Mouse (Mus musculus): ENCODE measurements around the gene Kctd3.

Kctd3 gene

DNA sequence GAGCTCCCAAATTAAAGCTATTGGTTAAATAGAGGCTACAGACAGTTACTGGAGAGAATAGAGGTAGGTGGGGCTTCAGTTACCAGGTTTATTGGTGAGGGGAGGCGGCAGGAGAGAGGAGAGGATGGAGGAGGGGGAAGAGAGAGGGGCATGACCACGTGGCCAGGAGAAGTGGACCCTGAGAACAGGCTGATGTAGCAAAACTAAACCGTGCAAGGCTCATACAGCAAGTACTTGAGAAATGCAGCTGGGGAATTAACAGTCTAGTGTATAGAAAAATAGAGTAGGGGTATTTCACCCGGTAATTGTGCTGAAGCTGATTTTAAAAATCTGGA is 5.9 kb upstream of the Kctd3 start:
- in situ Hi-C loops (cut with MboI; ENCODE audit: unreplicated experiment in 2 of 2), result no loop called here

DNA sequence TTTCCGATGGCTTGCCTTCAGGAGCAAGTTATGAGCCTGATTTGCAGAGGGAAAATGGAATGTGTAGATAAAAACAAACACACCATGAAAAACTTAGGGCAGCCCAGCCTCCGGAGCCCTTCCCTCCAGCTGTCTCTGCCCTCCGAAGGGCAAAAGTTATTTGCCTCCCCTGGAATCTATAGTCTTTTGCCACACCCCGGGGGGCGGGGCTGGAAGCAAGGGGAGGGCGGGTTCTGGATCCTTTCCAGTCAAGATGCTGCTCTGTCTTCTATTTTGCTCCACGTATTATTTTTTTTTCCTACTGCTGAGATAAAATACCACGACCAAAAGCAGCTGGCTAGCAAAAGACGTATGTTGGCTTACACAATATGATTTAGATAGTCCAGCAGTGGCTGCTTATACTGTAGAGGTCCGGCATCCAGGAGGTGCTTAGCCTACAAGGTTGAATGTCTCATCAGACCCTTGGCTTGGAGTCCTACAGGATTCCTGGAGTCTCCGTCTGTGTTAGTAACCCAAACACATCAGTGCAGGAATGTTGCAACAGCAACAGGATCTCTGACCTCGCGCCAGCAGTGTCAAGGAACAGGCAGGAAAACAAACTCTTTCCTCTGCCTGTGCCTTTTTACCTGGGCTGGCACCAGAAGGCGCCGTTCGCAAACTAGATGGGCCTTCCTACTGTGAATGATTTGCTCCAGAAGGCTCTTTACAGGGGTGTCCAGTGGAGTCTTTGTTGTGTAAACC is 5.4 kb upstream of the Kctd3 start:
- in situ Hi-C loops (cut with MboI; ENCODE audit: unreplicated experiment in 2 of 2), result no loop called here

DNA sequence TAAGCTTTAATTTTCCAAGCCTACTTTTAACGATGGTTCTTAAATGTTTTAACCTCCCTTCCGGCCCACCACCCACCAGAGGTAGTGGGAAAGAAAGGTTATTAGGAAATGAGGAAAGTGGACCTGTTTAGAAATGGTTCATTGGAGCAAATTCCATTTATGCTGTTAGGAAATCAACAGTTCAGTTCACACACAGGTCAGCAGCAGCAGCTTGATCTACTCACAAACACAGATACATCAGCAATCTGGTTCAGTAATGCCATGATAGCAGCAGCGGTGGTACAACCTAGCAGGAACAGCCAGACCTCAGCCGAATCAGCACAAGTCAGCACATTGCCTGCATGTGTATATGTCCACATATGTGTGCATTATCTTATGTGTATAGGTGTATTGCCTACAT is 3.0 kb upstream of the Kctd3 start:
- in situ Hi-C loops (cut with MboI; ENCODE audit: unreplicated experiment in 2 of 2), result no loop called here

DNA sequence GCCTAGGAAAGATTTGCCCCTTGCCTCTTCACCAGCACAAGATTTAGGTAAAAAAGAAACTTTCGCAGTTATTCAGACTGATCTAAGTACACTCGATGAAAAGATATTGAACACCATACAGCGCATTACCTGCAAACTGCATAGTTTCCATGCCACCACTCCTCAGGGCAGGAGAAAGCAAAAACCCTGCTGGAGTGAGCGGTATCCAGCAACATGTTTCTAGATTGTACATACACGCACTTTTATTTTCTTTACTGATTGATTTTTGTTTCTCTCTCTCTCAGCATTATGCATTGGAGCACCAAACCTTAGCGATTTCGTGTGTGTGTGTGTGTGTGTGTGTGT is 311 bp upstream of the Kctd3 start:
- in situ Hi-C loops (cut with MboI; ENCODE audit: unreplicated experiment in 2 of 2), result no loop called here

DNA sequence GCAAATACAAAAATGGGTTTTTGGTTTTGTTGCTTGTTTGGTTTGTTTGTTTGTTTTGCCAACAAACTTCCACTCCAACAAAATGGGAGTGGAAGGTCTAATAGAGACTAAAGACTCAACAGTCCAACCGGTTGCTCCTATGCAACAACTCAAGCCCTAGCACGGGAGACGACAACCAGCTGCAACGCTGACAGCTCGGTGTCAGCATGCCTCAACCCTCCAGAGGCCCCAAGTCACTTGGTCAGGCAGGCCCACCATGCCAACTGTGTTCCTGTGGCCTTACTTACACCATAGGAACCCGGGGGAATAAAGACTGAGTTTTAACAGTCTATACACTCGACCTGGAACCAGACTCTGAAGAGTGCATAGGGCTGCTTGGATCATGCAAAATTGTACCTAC is 815 bp downstream of the Kctd3 start:
- in situ Hi-C loops (cut with MboI; ENCODE audit: unreplicated experiment in 2 of 2), result no loop called here

DNA sequence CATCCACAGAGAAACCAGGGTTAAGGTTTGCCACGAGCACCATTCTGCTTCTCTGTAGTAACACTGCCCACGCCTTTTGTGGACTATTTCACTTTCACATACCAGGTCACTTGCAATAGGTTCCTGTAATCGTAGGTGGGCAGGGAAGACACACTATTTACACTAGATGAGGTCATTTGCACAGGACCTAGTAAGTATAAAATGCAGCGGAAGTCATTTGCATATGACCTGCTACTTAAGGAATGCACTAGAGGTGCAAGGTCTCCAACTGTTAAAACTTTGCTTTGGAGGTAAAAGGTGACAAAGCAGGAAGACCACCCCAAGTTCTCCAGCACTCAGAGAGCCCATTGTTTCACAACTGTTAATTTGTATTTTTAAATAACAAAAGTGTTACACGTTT is 1.4 kb downstream of the Kctd3 start:
- in situ Hi-C loops (cut with MboI; ENCODE audit: unreplicated experiment in 2 of 2), result no loop called here

DNA sequence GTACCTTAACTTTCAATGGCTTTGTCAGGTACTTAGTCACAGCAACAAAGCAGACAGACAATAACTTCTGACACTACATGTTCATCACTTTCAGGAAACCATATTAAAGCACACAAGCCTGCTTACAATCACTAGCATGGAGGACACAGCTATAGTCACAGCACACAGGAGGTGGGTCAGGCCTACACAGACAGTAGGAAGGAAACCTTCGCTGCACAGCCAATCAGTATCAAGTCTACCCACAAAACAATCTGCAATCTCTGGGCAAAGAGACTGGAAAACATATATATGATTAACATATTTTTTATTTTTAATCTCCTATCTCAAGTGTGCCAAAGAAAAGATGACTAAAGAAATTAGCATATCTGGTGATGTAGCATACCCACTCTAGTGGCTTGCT is 2.9 kb downstream of the Kctd3 start:
- in situ Hi-C loops (cut with MboI; ENCODE audit: unreplicated experiment in 2 of 2), result no loop called here

DNA sequence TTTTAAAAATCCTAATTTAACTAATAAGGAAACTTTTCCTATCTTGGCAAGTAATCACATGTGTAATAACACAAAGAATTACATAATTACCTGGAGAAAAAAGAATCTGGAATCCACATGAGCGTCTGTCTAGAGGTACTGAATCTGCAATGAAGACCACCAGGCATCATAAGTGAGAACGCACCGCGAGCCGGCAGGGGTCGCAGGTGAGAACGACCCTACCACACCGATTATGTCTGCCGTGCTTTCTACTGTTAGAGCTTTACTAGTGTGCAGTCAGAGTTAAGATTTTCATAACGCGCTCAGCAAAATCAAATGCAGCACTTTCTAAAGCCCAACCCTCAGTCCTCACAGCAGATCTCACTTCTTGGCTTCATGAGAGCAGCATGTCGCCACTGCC is 5.8 kb downstream of the Kctd3 start:
- in situ Hi-C loops (cut with MboI; ENCODE audit: unreplicated experiment in 2 of 2), result no loop called here

DNA sequence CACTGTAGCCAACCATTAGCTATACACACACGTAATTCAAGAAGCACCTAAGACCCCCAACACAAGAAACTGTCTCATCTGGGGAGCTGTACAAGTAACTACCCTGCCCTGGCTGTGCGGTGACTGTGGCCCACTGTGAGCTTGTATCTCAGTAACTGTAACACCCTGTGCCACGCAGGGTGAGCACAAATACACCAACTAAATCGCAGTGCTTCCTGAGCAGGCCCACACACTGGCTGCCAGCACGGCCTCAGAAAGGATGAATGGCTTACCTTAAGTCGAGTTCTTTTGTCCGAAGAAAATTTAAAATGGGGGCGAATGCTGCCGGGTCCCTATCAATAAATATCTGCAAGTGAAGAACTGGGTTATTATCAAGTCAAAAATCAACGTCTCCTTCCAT is 7.7 kb downstream of the Kctd3 start:
- in situ Hi-C loops (cut with MboI; ENCODE audit: unreplicated experiment in 2 of 2), result loop anchor here (10.0 to 25.0 kb wide), 2 partner anchors 925 to 1663 kb away; partner anchors contain the start of gene Smyd2 (in 1 of the 2)

DNA sequence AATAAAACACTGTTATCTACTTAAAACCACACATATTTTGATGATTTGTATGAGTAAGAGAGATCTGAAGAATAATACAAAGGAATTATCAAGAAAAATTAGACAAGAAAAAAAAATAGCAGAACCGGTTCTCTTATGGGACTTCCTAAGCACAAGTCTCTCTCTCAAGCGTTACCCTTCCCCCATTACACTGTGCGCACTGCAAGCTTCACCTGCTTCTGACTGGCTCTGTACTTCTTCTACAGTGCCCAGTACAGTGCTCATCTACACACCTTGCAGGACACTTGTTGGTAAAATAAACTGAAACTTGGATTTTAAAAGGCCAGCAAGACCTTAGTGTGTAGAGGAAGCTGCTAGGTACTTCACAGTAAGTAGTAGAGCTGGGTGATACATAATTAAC is 9.7 kb downstream of the Kctd3 start:
- in situ Hi-C loops (cut with MboI; ENCODE audit: unreplicated experiment in 2 of 2), result loop anchor here (10.0 to 25.0 kb wide), 2 partner anchors 927 to 1661 kb away; partner anchors contain the start of gene Smyd2 (in 1 of the 2)

DNA sequence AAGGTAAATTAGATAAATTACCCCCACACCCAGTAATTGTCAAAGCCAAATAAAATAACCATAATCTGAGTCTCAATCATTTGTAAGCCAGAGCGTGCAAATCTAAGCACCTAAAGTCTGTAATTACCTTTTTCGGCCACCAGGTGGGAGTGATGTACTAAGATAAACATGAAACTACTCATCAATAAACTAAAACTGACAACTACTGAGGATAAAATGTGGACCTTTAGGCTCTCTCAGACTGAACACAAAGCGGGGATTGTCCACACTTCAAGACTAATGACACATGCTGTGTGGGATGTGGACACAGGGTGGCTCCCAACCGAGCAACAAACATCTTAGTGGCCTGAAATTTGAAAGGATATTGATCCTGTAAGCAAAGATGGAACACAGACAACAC is 14.4 kb downstream of the Kctd3 start:
- in situ Hi-C loops (cut with MboI; ENCODE audit: unreplicated experiment in 2 of 2), result loop anchor here (10.0 to 25.0 kb wide), 2 partner anchors 932 to 1656 kb away; partner anchors contain the start of gene Smyd2 (in 1 of the 2)

DNA sequence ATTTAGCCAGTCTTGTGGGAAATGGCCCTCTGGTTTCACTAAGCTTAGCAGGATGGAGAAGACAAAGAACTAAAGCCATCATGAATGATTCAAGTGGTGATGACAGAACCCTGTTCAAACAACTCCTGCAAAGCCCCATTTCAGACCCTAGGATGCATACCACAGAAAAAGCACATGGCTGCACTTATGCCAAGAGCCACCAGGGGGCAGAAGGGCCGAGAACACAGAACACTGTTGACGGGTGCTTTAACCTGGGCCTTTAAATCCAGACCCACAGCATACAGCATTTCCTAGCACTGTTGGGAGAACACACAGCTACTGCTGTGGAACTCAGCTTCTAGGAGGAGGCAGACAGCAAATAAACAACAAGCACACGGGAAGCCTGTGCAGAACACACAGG is 27.6 kb downstream of the Kctd3 start:
- in situ Hi-C loops (cut with MboI; ENCODE audit: unreplicated experiment in 2 of 2), result loop anchor here in 1 of 2 experiments (25.0 kb wide), 1 partner anchor 1643 kb away; no protein-coding TSS in a partner anchor

DNA sequence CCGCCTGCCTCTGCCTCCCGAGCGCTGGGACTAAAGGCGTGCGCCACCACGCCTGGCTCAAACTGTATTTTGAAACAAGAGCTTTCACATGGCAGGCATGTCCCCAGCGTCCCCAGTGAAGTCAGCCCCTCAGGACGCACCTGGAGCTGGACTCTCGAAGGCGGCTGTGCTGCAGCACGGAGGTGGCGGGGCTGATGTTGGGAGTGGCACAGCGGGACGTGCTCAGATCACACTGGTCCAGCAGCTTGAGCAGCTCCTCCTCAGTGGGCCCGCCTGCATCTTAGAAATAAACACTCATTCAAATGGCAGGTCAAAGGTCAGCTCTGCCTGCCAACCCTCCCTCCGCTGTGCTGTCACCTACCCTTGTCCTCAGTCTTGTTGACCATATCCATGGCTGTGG is 33.7 kb downstream of the Kctd3 start:
- in situ Hi-C loops (cut with MboI; ENCODE audit: unreplicated experiment in 2 of 2), result loop anchor here in 1 of 2 experiments (25.0 kb wide), 1 partner anchor 1837 kb away; no protein-coding TSS in a partner anchor

DNA sequence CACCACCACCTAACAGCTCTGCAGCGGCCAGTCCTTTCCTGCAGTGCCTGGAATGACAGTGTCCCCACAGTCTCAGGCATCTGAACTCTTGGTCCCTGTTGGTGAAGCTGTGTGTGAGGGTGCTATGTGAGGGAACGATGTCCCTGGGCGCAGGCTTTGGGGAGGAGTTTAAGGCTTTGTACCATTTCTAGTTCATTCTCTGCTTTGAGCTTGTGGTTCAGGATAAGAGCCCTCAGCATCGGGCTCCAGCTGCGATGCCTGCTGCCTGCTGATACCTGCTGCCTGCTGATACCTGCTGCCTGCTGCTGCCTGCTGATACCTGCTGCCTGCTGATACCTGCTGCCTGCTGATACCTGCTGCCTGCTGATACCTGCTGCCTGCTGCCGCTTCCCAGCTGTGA is 34.6 kb downstream of the Kctd3 start:
- in situ Hi-C loops (cut with MboI; ENCODE audit: unreplicated experiment in 2 of 2), result loop anchor here in 1 of 2 experiments (25.0 kb wide), 1 partner anchor 1836 kb away; no protein-coding TSS in a partner anchor

DNA sequence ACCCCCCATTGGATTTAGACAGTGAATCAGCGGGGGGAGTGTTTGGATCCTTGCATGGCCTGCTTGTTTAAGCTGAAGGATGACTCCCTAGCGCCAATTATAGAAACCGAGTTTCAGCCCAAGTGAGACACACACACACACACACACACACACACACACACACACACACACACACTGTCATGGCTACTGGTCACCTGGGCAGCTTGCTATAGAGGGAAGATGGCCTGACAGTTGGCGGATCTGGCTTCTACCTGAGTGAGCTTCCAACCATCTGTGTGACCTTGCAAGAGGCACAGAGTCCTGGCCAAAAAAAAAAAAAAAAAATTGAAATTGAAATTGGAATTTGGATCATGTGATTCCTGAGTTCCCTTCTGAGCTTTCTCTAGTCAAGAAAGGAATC is 55.1 kb downstream of the Kctd3 start:
- in situ Hi-C loops (cut with MboI; ENCODE audit: unreplicated experiment in 2 of 2), result loop anchor here in 1 of 2 experiments (25.0 kb wide), 1 partner anchor 1815 kb away; no protein-coding TSS in a partner anchor

DNA sequence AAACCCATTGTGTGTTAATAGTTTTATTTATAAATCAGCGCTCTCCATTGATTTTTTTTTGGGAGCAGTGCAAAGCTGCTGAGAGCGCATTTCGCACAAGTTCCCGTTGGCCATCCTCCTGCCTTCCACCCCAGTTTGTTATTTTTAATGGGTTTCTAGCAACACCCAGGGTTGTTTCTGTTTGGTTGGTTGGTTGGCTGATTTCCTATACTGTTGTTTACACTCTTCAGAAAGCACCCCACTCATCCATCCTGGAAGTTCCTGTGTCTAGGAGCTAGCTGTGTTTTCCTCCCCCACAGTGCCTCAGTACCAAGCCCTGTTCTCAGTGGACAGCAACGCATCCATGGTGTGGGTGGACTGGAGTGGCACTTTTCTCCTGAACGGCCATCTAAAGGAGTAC is 56.5 kb downstream of the Kctd3 start:
- in situ Hi-C loops (cut with MboI; ENCODE audit: unreplicated experiment in 2 of 2), result loop anchor here in 1 of 2 experiments (25.0 kb wide), 1 partner anchor 1814 kb away; no protein-coding TSS in a partner anchor

DNA sequence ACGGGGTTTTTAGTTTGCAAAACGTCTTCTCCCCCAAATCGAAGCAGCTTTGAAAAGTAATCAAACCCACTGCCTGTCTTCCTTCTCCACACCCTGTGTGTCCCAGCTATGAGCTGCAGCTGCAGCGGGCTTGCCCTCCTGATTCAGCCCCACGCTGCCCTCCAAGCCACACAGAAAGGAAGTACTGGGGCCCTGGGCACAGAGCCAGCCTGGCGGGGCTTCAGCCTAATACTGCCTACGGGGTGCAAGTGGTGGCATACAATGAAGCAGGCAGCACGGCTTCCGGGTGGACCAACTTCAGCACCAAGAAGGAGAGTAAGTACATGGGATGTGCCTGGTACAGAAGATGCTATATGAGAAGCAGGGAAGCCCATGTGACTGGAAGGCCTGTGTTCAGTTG is 59.4 kb downstream of the Kctd3 start:
- in situ Hi-C loops (cut with MboI; ENCODE audit: unreplicated experiment in 2 of 2), result no loop called here

DNA sequence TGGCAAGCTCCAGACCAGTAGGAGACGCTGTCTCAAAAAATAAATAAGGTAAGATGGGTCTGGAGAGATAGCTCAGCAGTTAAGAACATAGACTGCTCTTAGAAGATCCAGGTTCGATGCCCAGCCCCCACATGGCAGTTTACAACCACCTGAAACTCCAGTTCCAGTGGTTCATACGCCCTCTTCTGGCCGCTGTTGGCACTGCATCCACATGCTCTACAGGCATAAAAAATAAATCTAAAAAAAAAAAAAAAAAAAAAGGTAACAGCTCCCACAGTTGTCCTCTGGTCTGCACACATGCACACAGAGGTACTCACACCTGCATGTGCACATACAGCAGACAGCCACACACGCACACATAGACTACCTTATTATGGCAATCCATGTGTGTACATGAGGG is 59.8 kb downstream of the Kctd3 start:
- in situ Hi-C loops (cut with MboI; ENCODE audit: unreplicated experiment in 2 of 2), result no loop called here

DNA sequence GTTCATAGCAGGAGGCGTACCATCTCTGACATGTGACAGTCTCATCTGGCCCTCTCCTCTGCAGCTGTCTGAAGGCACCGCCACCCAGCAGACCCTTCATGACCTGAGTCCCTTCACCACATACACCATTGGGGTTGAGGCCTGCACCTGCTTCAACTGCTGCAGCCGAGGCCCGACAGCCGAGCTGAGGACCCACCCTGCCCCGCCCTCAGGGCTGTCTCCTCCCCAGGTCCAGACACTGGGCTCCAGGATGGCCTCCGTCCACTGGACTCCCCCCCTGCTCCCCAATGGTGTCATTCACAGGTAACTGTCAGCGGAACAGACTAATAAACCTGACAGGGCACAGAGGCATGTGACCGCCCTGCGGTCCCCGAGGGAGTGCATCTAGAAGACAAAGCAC is 60.8 kb downstream of the Kctd3 start:
- in situ Hi-C loops (cut with MboI; ENCODE audit: unreplicated experiment in 2 of 2), result no loop called here

DNA sequence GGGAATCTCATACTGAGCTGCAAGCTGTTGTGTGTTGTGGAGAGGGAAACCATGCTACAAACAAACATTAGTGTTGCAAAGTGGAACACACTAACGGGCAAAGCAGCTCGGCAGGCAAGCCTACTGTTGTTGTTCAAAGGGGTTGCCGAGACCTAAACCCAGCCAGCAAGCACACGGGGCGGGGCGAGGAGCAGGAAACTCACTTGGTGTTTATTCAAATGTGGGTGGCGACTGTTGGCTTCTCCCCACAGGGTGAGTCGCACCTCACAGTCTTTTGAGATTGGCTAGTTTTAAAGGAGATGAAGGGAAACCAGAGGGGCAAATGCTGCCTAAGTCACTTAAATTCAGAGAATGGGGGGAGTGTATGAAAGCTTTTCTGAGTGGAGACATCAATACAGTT is 62.3 kb downstream of the Kctd3 start:
- in situ Hi-C loops (cut with MboI; ENCODE audit: unreplicated experiment in 2 of 2), result no loop called here

DNA sequence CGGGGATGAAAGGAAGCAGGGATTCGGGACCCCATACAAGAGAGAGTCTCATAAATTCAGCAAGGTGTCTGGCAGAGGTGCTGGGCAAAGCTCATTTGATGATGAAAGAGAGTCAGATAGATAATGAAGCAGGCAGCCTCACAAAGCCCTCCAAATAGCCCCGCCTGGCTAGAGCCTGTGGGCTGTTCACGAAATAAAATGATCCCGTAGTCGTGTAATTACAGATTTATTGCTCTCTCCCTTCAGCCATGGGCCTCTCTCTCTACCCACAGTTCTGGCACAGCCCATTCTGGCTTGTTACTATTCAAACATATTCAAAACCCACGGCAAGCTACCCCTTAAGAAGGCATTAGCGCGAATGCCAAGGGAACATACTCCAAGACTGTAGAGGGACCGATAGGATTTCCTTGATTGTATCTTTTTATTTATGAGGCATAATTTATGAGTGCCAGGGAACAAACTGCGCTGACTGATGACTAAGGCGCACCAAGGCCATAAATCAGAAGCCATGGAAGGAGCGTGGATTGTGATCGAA is 70.3 kb downstream of the Kctd3 start:
- in situ Hi-C loops (cut with MboI; ENCODE audit: unreplicated experiment in 2 of 2), result no loop called here
